Mouse (Mus musculus): Measurements from ENCODE around the gene Nell2.

DNA sequence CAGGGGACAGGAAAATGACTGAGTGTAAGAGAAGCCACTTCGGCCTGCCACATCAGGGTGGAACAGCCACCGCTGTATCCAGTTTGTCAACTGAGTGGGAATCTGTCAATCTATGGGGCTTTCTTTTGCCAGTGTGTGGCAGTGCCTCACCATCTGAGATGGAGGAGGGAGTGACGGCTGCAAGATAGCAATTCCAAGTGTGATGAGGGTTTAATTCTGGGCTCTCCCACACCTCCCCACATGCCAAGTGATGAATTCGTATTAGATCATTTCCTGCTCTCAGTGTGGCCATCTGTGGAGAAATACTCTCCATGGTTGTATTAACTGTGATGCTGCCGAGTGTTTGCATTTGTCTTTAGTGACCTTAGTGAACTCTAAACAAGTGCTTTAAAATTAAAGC is 36.2 kb downstream of the Nell2 start:
- no peak for TF ChIP-seq CTCF (IDR thresholded peaks at IDR 0.05; ENCODE audit: low read depth)
- TF ChIP-seq EP300 (IDR thresholded peaks at IDR 0.05; ENCODE audit: low read depth) = no peak
